Mouse (Mus musculus) brain, embryonic 14.5 days (tissue): ENCODE results near the gene Aff3.

Experiments
- CTCF ChIP-seq: fragments of 200-500 bp; IDR thresholded peaks from 2 replicates; pipeline ENCODE4 v1.5.1; 2012; ENCODE audit warnings: inconsistent platforms, mild to moderate bottlenecking, moderate library complexity, borderline replicate concordance; ENCODE audit not compliant: insufficient read depth, insufficient read length; ENCODE audit errors: extremely low read depth
- POLR2A ChIP-seq: fragments of 200-500 bp; IDR thresholded peaks from 2 replicates; pipeline ENCODE4 v1.6.1; 2012; ENCODE audit warnings: mild to moderate bottlenecking, inconsistent platforms, borderline replicate concordance; ENCODE audit not compliant: poor library complexity, insufficient read depth, insufficient read length, severe bottlenecking; ENCODE audit errors: extremely low read depth

- TF ChIP-seq CTCF (no peak), POLR2A (no peak)
Measured at GRCm38 (mm10) chr1:38483191-38483590, 181.6 kb downstream of the Aff3 start.
